Mouse (Mus musculus) left cerebral cortex, adult 9 months (tissue): ENCODE measurements around the gene Setd7.
A peak's percentile ranks its signal among the peaks of the same experiment; 100 is the strongest.
"Not testable (repeated sequence)": the region's sequence is repeated elsewhere in the genome, so short reads cannot be mapped to it uniquely, and the experiment has no call there.

Experiments
- DNase-seq, 2 experiments: peaks; one replicate each; pipeline ENCODE4 v3.0.0; 2022; ENCODE audit warnings: low spot score in 2 of 2

Gene Setd7

GRCm38 (mm10) chr3:51560511-51561108 is at the start of gene Setd7:
Setd7 (minus strand) TSS chr3:51560879.
- DNase-seq: peak; percentile 56 to 79

GRCm38 (mm10) chr3:51604489-51604888 is 43.8 kb upstream of the Setd7 start:
- no peak for DNase-seq

DNA sequence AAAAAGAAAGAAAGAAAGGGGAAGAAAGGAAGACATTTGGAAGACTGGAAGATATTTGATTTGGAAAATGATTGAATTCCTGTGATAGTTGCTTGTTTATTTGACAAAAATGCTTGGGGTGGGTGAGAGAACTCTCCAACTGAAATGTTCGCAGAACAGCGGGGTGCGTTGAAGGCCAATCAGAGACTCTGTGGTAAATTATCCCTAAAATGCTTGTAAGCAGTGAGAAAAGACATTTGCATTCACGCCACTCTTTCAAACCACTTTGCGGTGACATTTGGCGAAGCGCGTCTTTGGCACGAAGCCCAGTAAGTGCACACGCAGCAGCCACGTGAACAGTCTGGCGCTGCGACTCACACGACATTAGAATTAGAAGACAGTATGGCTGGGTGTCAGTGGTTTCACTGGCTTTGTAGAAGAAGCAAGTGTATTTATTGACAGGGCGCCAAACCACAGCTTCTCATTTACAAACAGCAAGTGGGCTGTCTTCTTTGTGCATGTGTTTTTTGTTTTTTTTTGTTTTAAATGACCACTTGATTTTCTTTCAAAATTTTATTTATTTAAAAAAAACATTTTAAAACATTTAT is 43.1 kb upstream of the Setd7 start:
- DNase-seq: peak; percentile 43 to 74

- no peak for DNase-seq
Measured at GRCm38 (mm10) chr3:51601461-51601860, 40.8 kb upstream of the Setd7 start.

DNA sequence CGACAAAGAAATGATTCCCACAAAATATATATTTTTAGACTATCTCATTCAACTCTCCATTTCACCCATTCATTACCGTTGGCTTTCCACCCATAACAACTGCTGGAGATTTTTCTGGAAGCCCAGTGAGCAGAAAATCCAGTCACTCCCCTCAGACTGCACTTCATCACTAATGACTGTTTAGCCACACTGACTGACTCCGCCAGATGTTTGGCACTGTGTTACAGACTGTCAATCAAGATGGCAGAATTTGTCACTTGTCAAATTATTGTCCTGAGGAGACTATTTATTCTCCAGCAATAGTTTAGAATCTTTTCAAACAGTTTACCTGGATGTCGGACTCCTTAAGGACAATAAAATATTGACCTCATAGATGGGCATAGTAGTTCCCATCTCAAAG is 40.0 kb upstream of the Setd7 start:
- DNase-seq: no peak

DNA sequence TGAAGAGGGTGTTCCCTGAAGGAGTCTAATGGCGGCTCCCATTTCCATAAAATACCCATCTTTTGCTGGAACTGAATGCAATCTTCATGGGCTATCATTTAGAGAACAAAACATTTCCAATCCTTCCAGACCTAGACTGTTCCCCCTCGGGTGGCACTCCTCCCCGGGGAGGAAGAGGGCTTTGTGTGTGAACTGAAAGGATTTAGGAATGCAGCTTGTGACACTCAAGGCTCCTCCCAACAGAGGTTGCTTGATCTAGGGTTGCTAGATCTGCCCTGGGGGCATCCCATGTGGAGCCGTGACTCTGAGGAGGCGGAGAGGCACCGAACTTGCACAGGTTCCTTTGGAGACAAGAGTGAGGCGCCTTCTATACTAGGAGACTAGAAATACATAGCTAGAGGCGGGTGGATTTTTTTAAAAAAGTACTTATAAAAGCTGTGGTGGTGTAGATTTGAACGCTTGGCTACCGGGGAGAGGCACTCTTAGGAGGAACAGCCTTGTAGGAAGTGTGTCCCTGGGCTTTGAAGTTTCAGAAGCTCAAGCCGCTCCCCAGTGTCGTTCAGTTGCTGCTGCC is 38.5 kb upstream of the Setd7 start:
- DNase-seq: no peak

DNA sequence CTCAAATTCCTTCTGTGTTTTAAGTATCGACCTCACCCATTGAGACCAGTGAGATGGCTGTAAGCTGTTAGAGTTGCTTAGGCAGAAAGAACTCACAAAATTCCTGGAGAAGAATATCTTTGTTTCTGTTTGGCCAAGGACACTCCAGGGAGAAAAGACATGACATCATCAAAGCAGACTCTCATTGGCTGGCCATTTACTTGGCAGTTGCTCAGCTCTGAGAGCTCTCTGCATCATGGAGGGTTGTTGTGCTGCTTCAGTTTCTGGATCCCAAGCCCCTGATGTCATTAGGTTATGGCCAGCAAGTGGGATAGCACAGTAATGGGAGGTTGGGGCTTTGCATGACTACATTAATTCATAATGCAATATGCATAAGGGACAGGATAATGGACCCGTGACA is 35.9 kb upstream of the Setd7 start:
- no peak for DNase-seq

- no peak for DNase-seq
Measured at GRCm38 (mm10) chr3:51593506-51593905, 32.8 kb upstream of the Setd7 start.

- DNase-seq: no peak
Measured at GRCm38 (mm10) chr3:51591591-51591990, 30.9 kb upstream of the Setd7 start.

GRCm38 (mm10) chr3:51590207-51590892 is 29.7 kb upstream of the Setd7 start:
- DNase-seq: no peak

- no peak for DNase-seq
Measured at GRCm38 (mm10) chr3:51587697-51588262, 27.1 kb upstream of the Setd7 start.

- peak in 1 of 2 experiments; percentile 89 for DNase-seq
Measured at GRCm38 (mm10) chr3:51583574-51584391, 23.1 kb upstream of the Setd7 start.

- not testable (repeated sequence) for DNase-seq
Measured at GRCm38 (mm10) chr3:51579243-51579642, 18.6 kb upstream of the Setd7 start.

DNA sequence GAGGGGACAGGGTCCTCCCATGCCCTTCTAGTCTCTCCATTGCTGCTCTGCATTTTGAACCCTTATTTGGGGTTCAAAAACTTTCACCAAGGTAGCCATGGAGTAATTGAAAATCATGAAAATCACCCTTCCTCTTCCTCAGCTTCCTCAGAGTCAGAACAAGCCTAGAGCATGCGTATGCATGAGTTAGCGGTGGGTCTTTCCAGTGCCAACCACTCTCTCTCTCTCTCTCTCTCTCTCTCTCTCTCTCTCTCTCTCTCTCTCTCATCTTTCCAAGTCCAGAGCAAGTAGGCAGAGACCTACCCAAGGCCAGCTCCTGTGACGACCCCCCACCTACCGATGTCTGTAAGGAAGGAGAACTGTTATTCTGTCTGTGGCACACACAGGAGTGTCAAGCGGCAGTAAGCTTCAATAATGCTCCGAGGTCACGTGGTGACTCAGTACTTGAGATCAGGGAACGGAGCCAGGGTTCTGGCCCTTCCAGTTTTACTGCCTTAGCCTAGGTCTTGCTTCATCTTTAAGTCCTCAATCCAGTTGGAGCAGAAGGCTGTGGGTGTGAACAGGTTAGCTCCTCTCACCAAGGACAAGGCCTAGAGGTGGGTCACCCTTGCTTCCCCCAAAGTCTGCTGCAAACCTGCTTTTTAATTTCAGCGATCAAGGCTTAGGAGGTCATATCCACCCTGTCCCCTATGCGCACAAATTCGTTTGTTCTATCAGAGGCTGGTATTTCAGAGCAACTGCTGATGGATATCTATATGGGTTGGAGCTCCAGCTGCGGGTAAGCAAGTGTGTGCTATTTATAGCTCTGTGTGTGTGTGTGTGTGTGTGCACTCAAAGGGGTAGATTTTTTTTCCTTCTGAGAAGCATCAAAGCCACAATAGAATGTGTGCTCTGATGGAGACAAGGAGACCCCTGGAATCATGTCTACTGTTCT is 17.4 kb upstream of the Setd7 start:
- no peak for DNase-seq

DNA sequence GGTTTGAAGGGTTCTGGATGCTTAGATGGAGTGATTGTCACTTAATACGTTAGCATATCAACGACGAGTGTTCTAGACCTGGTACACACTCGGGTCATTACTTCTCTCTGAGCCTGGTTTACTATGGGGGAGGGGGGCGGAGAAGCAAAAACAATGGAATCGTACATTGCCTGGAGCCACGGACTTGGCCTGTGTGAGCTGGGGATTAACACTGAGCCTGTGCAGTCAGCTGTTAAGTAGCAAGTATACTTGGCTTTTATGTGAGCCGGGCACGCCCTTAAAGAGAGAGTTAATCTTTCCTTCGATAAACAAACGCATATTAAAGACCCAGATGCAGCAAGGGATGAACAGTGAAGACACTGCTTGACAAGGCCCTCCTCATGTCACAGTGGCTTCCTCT is 16.7 kb upstream of the Setd7 start:
- no peak for DNase-seq

DNA sequence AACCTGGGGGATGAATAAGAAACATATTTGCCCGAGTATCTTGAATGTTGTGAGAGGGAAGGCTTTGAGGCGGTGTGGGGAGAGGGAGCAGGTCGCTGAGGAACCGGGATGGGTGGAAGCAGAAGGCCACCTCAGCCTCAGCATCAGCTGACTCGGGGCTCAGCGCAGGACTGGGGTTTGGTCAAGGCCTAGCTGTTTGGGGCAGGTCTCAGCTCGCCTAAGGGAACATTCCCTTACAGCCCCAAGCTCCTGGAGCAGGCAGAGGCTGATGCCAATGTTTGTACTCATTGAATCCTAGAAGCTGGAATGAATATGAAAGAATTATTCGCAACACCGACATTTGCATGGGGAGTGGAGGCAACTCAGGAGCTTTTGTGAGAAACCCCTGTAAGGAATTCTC is 13.2 kb upstream of the Setd7 start:
- DNase-seq: no peak

DNA sequence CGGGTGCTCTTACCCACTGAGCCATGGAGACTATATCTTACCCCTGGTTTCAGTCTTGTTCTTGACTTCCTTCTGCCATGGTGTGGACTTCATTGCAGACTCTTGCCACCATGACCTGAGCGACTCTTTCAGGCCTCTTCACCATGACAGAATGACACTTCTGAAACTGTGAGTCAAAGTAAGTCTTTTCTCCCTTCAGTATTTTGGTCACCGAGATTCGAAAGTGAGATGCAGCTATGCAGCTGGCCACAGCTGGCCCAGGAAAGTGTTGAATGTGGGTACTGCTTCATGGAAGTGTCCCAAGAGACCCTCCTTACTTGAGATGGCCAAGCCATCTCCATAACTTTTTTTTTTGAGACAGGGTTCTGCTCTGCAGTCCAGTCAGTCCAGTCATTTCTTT is 9.5 kb upstream of the Setd7 start:
- no peak for DNase-seq

GRCm38 (mm10) chr3:51561993-51562385 is 1.3 kb upstream of the Setd7 start:
- DNase-seq: no peak

DNA sequence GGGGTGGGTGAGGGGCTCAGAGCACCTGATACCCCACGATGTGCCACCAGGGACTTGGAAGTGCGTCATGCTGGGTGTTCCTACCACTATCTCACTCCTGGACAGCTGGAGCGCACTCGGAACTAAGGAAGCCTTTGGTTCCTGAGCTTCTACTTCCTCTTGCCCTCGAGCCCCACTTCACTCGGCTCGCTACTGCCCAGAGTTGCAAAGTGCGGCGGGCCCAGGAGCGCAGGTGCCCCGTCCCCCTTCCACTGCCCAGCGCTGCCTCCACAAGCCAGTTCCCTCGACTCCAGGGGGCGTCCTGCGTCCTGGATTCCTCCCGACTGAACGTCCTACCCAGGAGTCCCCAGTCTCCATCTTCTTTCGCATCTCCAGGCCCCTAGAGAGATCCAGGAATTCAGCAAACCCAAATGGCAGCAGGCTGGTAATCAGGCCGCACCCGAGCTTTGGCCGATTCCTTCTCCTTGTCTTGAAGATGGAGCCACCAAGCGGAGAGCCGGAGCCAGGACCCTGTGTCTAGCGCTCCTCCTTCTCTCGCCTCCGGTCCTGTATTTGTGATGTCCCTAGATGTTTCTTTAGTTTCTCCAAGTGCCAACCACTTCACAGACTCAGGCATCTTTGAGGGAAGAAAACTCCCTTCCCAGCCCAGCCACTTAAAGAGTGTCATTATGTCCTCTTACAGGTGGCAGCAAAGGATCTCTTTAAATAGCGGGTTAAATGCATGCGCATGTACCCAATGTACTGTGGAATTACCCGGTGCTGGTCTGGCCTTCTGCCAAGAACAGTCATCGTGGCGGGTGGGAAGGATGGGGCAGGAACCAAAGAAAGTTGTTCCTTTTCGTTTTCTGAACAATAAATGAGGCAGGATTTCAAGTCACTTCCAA is 672 bp upstream of the Setd7 start:
- DNase-seq: peak in 1 of 2 experiments; percentile 59
